Mouse (Mus musculus): ENCODE results near the gene Mad2l2. TPM values are rescaled to one million over a fixed set of nuclear protein-coding genes. Genes with fewer than 3 reads are reported as not detected.
"Not testable (repeated sequence)": the region's sequence is repeated elsewhere in the genome, so short reads cannot be mapped to it uniquely, and the experiment has no call there.

Gene Mad2l2
- total RNA-seq, 2 experiments from 2014 or later, result 14.7 to 15.2 TPM

- intact Hi-C loops (cut with DNase I), result loop anchor here (2.0 kb wide), 1 partner anchor 51 kb away; no protein-coding TSS in a partner anchor
- DNase-seq (ENCODE audit: low spot score in 2 of 2), result no peak
These were observed 35.4 kb downstream of the Mad2l2 start for GRCm38 (mm10) chr4:148165551-148165950.

- DNase-seq (ENCODE audit: low spot score in 2 of 2), result peak; percentile 66 to 73
- intact Hi-C loops (cut with DNase I), result no loop called here
These were observed 36.2 kb downstream of the Mad2l2 start for GRCm38 (mm10) chr4:148166431-148166830.

- intact Hi-C loops (cut with DNase I), result no loop called here
These were observed 36.8 kb downstream of the Mad2l2 start for GRCm38 (mm10) chr4:148166986-148167385.

GRCm38 (mm10) chr4:148168287-148168686 is 38.1 kb downstream of the Mad2l2 start:
- intact Hi-C loops (cut with DNase I), result no loop called here
- no peak for DNase-seq (ENCODE audit: low spot score in 2 of 2)

More at GRCm38 (mm10) chr4:148166986-148167385, 36.8 kb downstream of the Mad2l2 start:
- DNase-seq (ENCODE audit: low spot score in 2 of 2), result peak; percentile 45 to 64

GRCm38 (mm10) chr4:148169586-148169985 is 39.4 kb downstream of the Mad2l2 start:
- no peak for DNase-seq (ENCODE audit: low spot score in 2 of 2)
- intact Hi-C loops (cut with DNase I), result no loop called here

GRCm38 (mm10) chr4:148170842-148171241 is 40.7 kb downstream of the Mad2l2 start:
- intact Hi-C loops (cut with DNase I), result loop anchor here (2.0 to 5.0 kb wide), 2 partner anchors 46 to 258 kb away; no protein-coding TSS in a partner anchor
- DNase-seq (ENCODE audit: low spot score in 2 of 2), result peak; percentile 49 to 57

- intact Hi-C loops (cut with DNase I), result loop anchor here (2.0 to 5.0 kb wide), 2 partner anchors 46 to 258 kb away; no protein-coding TSS in a partner anchor
- DNase-seq (ENCODE audit: low spot score in 2 of 2), result no peak
These were observed 41.1 kb downstream of the Mad2l2 start for GRCm38 (mm10) chr4:148171261-148171660.

- peak; percentile 61 to 77 for DNase-seq (ENCODE audit: low spot score in 2 of 2)
- intact Hi-C loops (cut with DNase I), result loop anchor here (2.0 to 5.0 kb wide), 2 partner anchors 43 to 113 kb away; partner anchors contain the start of gene Disp3
These were observed 43.8 kb downstream of the Mad2l2 start for GRCm38 (mm10) chr4:148173811-148174494.

GRCm38 (mm10) chr4:148174495-148174862 is 44.3 kb downstream of the Mad2l2 start:
- no peak for DNase-seq (ENCODE audit: low spot score in 2 of 2)
- intact Hi-C loops (cut with DNase I), result loop anchor here (2.0 to 5.0 kb wide), 2 partner anchors 43 to 112 kb away; partner anchors contain the start of gene Disp3

- intact Hi-C loops (cut with DNase I); DNase-seq (ENCODE audit: low spot score in 2 of 2): not testable (repeated sequence)
These were observed 46.4 kb downstream of the Mad2l2 start for GRCm38 (mm10) chr4:148176603-148177002.

- intact Hi-C loops (cut with DNase I), result no loop called here
- DNase-seq (ENCODE audit: low spot score in 2 of 2), result no peak
These were observed 47.5 kb downstream of the Mad2l2 start for GRCm38 (mm10) chr4:148177716-148178115.

GRCm38 (mm10) chr4:148181483-148181882 is 51.3 kb downstream of the Mad2l2 start:
- intact Hi-C loops (cut with DNase I), result no loop called here
- DNase-seq (ENCODE audit: low spot score in 2 of 2), result no peak

GRCm38 (mm10) chr4:148182363-148182762 is 52.2 kb downstream of the Mad2l2 start:
- DNase-seq (ENCODE audit: low spot score in 2 of 2), result no peak

GRCm38 (mm10) chr4:148184564-148184963 is 54.4 kb downstream of the Mad2l2 start:
- intact Hi-C loops (cut with DNase I), result no loop called here
- no peak for DNase-seq (ENCODE audit: low spot score in 2 of 2)

More at GRCm38 (mm10) chr4:148182363-148182762, 52.2 kb downstream of the Mad2l2 start:
- intact Hi-C loops (cut with DNase I), result no loop called here

GRCm38 (mm10) chr4:148185819-148186218 is 55.6 kb downstream of the Mad2l2 start:
- no peak for DNase-seq (ENCODE audit: low spot score in 2 of 2)
- intact Hi-C loops (cut with DNase I), result no loop called here

- intact Hi-C loops (cut with DNase I), result not testable (repeated sequence)
These were observed 58.6 kb downstream of the Mad2l2 start for GRCm38 (mm10) chr4:148188767-148189166.

GRCm38 (mm10) chr4:148192707-148193245 is 62.6 kb downstream of the Mad2l2 start:
- intact Hi-C loops (cut with DNase I), result no loop called here
- no peak for DNase-seq (ENCODE audit: low spot score in 2 of 2)

More at GRCm38 (mm10) chr4:148188767-148189166, 58.6 kb downstream of the Mad2l2 start:
- not testable (repeated sequence) for DNase-seq (ENCODE audit: low spot score in 2 of 2)

- intact Hi-C loops (cut with DNase I), result no loop called here
- DNase-seq (ENCODE audit: low spot score in 2 of 2), result no peak
These were observed 64.2 kb downstream of the Mad2l2 start for GRCm38 (mm10) chr4:148194400-148194799.

Data from left cerebral cortex, postnatal 36 days (tissue).